Mouse (Mus musculus): ENCODE data around the gene Tmbim6.

- TF ChIP-seq CTCF (IDR thresholded peaks at IDR 0.05; ENCODE audit: borderline replicate concordance, insufficient read depth, low read depth, low read length): no peak
- peak; percentile 86 for TF ChIP-seq POLR2A (IDR thresholded peaks at IDR 0.05; ENCODE audit: borderline replicate concordance, insufficient read depth, low read length)
These were observed at the start of gene Tmbim6 for GRCm38 (mm10) chr15:99392486-99393385.

Data from cerebellum, adult 2 months (tissue).